ENCODE assay signal across 8 mouse cellular contexts in genomic region chr7:31148086-31148485, GRCm38 (mm10). TPM values are rescaled to one million over a fixed set of nuclear protein-coding genes. Genes with fewer than 3 reads are reported as not detected.
DNase-seq lines count a peak whose midpoint lies in the region; ATAC-seq and TF ChIP-seq lines count a peak whose summit lies in the region.

No protein-coding gene starts in this region.

- peaks cover 60% of the 10 kb centered on the region for H3K4me1 ChIP-seq in heart, embryonic 13.5 days
- H3K4me1 ChIP-seq in heart, postnatal 0 days (ENCODE audit: control insufficient read depth, insufficient read depth), result peaks cover 38% of the 10 kb centered on the region
- H3K4me1 ChIP-seq in midbrain, embryonic 10.5 days, result peaks cover 42% of the 10 kb centered on the region

- 71% methylated on average over 3 of the region's 3 CpGs for WGBS in heart, embryonic 13.5 days
- WGBS in heart, postnatal 0 days, result 71% methylated on average over 3 of the region's 3 CpGs
- 81% methylated on average over 3 of the region's 3 CpGs for WGBS in midbrain, embryonic 10.5 days

- TF ChIP-seq EP300 in heart, postnatal 0 days (IDR thresholded peaks at IDR 0.05; ENCODE audit: low read depth), result no peak

- H3K9ac ChIP-seq in heart, embryonic 13.5 days, result peak overlapping the region; percentile 96
- H3K9ac ChIP-seq in heart, postnatal 0 days (replicated peaks; ENCODE audit: low read depth, low read length), result peak overlapping the region; percentile 33

- H3K4me2 ChIP-seq in heart, embryonic 13.5 days, result peak overlapping the region; percentile 83
- H3K4me2 ChIP-seq in heart, postnatal 0 days (ENCODE audit: low read depth, low read length), result peak overlapping the region; percentile 87; the same call in 1 of the 2 replicates

- intact Hi-C loops in heart, postnatal 10 days (cut with DNase I), result no loop called here
- intact Hi-C loops in left cerebral cortex, postnatal 25 days (cut with DNase I), result no loop called here

- no peak for DNase-seq in heart, postnatal 10 days
- DNase-seq in MN1 (ENCODE audit: low spot score), result peak; percentile 63
- no peak for DNase-seq in heart, postnatal 0 days (ENCODE audit: low spot score)
- no peak for DNase-seq in midbrain, embryonic 10.5 days (ENCODE audit: low spot score)
- no peak for DNase-seq in layer of hippocampus, postnatal 25 days (ENCODE audit: extremely low spot score in 1 of 2, low spot score in 1 of 2)
- no peak for DNase-seq in gastrocnemius, postnatal 25 days
- DNase-seq in left cerebral cortex, postnatal 25 days (ENCODE audit: low spot score in 2 of 2), result no peak

- no peak for TF ChIP-seq CTCF in heart, postnatal 0 days (IDR thresholded peaks at IDR 0.05; ENCODE audit: low read depth)

- H3K36me3 ChIP-seq in heart, embryonic 13.5 days, result peaks cover 21% of the 10 kb centered on the region
- H3K36me3 ChIP-seq in heart, postnatal 0 days (replicated peaks; ENCODE audit: control insufficient read depth, insufficient read depth, low read length), result peaks cover 7% of the 10 kb centered on the region
- peaks cover 46% of the 10 kb centered on the region for H3K36me3 ChIP-seq in midbrain, embryonic 10.5 days

- H3K4me3 ChIP-seq in heart, embryonic 13.5 days, result peak overlapping the region; percentile 70
- H3K4me3 ChIP-seq in heart, postnatal 0 days (ENCODE audit: low read depth, low read length), result no peak overlapping the region
- peak overlapping the region; percentile 70 for H3K4me3 ChIP-seq in midbrain, embryonic 10.5 days

- no peak for ATAC-seq in heart, embryonic 13.5 days (ENCODE audit: extremely low read depth, insufficient number of reproducible peaks, low FRiP score, low TSS enrichment)
- ATAC-seq in heart, postnatal 0 days (ENCODE audit: insufficient read depth, low read depth), result no peak

- H3K27ac ChIP-seq in heart, embryonic 13.5 days (replicated peaks), result peak overlapping the region; percentile 93
- H3K27ac ChIP-seq in heart, postnatal 0 days (ENCODE audit: low read depth), result peak overlapping the region; percentile 74
- H3K27ac ChIP-seq in midbrain, embryonic 10.5 days (replicated peaks), result peak overlapping the region; percentile 97

- no peaks in the 10 kb centered on the region for H3K27me3 ChIP-seq in heart, embryonic 13.5 days (replicated peaks)
- no peaks in the 10 kb centered on the region for H3K27me3 ChIP-seq in heart, postnatal 0 days (ENCODE audit: control insufficient read depth, insufficient read depth, low read length)
- no peaks in the 10 kb centered on the region for H3K27me3 ChIP-seq in midbrain, embryonic 10.5 days (ENCODE audit: low read depth, poor library complexity, severe bottlenecking)

- no peaks in the 10 kb centered on the region for H3K9me3 ChIP-seq in heart, embryonic 13.5 days
- H3K9me3 ChIP-seq in heart, postnatal 0 days (replicated peaks; ENCODE audit: control insufficient read depth, low read length), result no peaks in the 10 kb centered on the region
- 0 out of 2 replicates have a peak, but pooled peaks cover 5% of the 10 kb centered on the region for H3K9me3 ChIP-seq in midbrain, embryonic 10.5 days (replicated peaks)

RNA-seq across cellular contexts. Expression of gene Gramd1a, which starts 7.6 kb away (rescaled TPM):
- 50.3 and 51.8 TPM in 2 replicates for polyA plus RNA-seq in heart, embryonic 13.5 days (2015; fragmentation: Nextera tagmentation; extraction: Ambion mirVana)
- total RNA-seq in heart, postnatal 10 days (2021), result 10 to 100 TPM; 25.6 to 31.4 TPM
- total RNA-seq in heart, postnatal 0 days (2014; rRNA removed; ENCODE audit: low replicate concordance), result 53.9 and 57.2 TPM in 2 replicates
- 25.9 and 27.0 TPM in 2 replicates for polyA plus RNA-seq in heart, postnatal 0 days (2015; fragmentation: Nextera tagmentation; extraction: Ambion mirVana)
- polyA plus RNA-seq in midbrain, embryonic 10.5 days (2016; fragmentation: Nextera tagmentation; extraction: Ambion mirVana), result 90.0 and 120 TPM in 2 replicates
- total RNA-seq in layer of hippocampus, postnatal 25 days (2021), result 100 to 1,000 TPM; 108 to 126 TPM
- total RNA-seq in gastrocnemius, postnatal 25 days (2021), result 10 to 100 TPM; 40.5 to 41.2 TPM
- 100 to 1,000 TPM; 108 to 110 TPM for total RNA-seq in left cerebral cortex, postnatal 25 days (2021)

RNA-seq across cellular contexts. Expression of gene Scn1b, which starts 21.3 kb away (rescaled TPM):
- polyA plus RNA-seq in heart, embryonic 13.5 days (2015; fragmentation: Nextera tagmentation; extraction: Ambion mirVana), result 2.5 and 3.1 TPM in 2 replicates
- total RNA-seq in heart, postnatal 10 days (2021), result 10 to 100 TPM; 13.2 to 13.9 TPM
- total RNA-seq in heart, postnatal 0 days (2014; rRNA removed; ENCODE audit: low replicate concordance), result 4.7 and 28.3 TPM in 2 replicates
- polyA plus RNA-seq in heart, postnatal 0 days (2015; fragmentation: Nextera tagmentation; extraction: Ambion mirVana), result 4.2 and 5.3 TPM in 2 replicates
- 0.55 and 0.80 TPM in 2 replicates for polyA plus RNA-seq in midbrain, embryonic 10.5 days (2016; fragmentation: Nextera tagmentation; extraction: Ambion mirVana)
- 100 to 1,000 TPM; 548 to 608 TPM for total RNA-seq in layer of hippocampus, postnatal 25 days (2021)
- total RNA-seq in gastrocnemius, postnatal 25 days (2021), result 100 to 1,000 TPM; 787 to 821 TPM
- total RNA-seq in left cerebral cortex, postnatal 25 days (2021), result 100 to 1,000 TPM; 616 to 649 TPM

RNA-seq across cellular contexts. Expression of gene Hpn, which starts 33.0 kb away (rescaled TPM):
- 2.4 and 3.6 TPM in 2 replicates for polyA plus RNA-seq in heart, embryonic 13.5 days (2015; fragmentation: Nextera tagmentation; extraction: Ambion mirVana)
- total RNA-seq in heart, postnatal 10 days (2021), result 1 to 10 TPM; 2.5 to 3.0 TPM
- total RNA-seq in heart, postnatal 0 days (2014; rRNA removed; ENCODE audit: low replicate concordance), result 6.7 and 10.5 TPM in 2 replicates
- 1.3 and 1.7 TPM in 2 replicates for polyA plus RNA-seq in heart, postnatal 0 days (2015; fragmentation: Nextera tagmentation; extraction: Ambion mirVana)
- polyA plus RNA-seq in midbrain, embryonic 10.5 days (2016; fragmentation: Nextera tagmentation; extraction: Ambion mirVana), result 1.00 and 1.5 TPM in 2 replicates
- 1 to 10 TPM; 2.3 to 4.2 TPM for total RNA-seq in layer of hippocampus, postnatal 25 days (2021)
- 10 to 100 TPM; 15.5 to 17.3 TPM for total RNA-seq in gastrocnemius, postnatal 25 days (2021)
- total RNA-seq in left cerebral cortex, postnatal 25 days (2021), result 1 to 10 TPM; 3.0 to 4.2 TPM

Comparison
In these comparisons a context has a peak if more than half of its experiments do, and no peak if none do; other contexts are left out.
1. RNA of gene Scn1b, which starts 21.3 kb away (total RNA-seq): 787 to 821 TPM in gastrocnemius, postnatal 25 days, 616 to 649 TPM in left cerebral cortex, postnatal 25 days and 548 to 608 TPM in layer of hippocampus, postnatal 25 days; 13.2 to 13.9 TPM in heart, postnatal 10 days and 4.7 to 28.3 TPM in heart, postnatal 0 days; every median in the first group is over 10 times any median in the second.
2. Peak in every context shown above with its lines, with median percentiles within 50 percentile points of each other: H3K27ac ChIP-seq.